In genomic region chr10:118603857-118604414, GRCm38 (mm10) we compare ENCODE assay signal across 25 mouse cellular contexts.
DNase-seq lines count a peak whose midpoint lies in the region; ATAC-seq and TF ChIP-seq lines count a peak whose summit lies in the region.
"Had no signal": no experiment of that assay in that cellular context is flagged by ENCODE, and none has a peak within 500 bp of the region (broad histone marks: within the 10 kb centered on the region; RNA-seq: fewer than 3 reads in every experiment).

No protein-coding gene starts in this region.

- 43% methylated on average over 13 of the region's 13 CpGs for WGBS in liver, embryonic 14.5 days (ENCODE audit: insufficient replicate concordance)

- H3K4me2 ChIP-seq in liver, embryonic 14.5 days (ENCODE audit: low read depth), result no peak overlapping the region
- H3K4me2 ChIP-seq: embryonic facial prominence, embryonic 15.5 days; forebrain, embryonic 13.5 days; hindbrain, embryonic 14.5 days; midbrain, embryonic 12.5 days; neural tube, embryonic 13.5 days had no signal

- H3K36me3 ChIP-seq in liver, embryonic 14.5 days (replicated peaks; ENCODE audit: control insufficient read depth, insufficient read depth, low read depth), result no peaks in the 10 kb centered on the region
- H3K36me3 ChIP-seq: embryonic facial prominence, embryonic 10.5 days; embryonic facial prominence, embryonic 15.5 days; heart, embryonic 10.5 days; midbrain, embryonic 12.5 days; neural tube, embryonic 13.5 days had no signal

- DNase-seq in ZHBTc4 (ENCODE audit: low read depth, low spot score), result peak; percentile 22
- DNase-seq in liver, embryonic 14.5 days (ENCODE audit: low read depth in 3 of 3, low spot score in 3 of 3), result peak in 1 of 3 experiments; percentile 14
- no peak for DNase-seq in left cerebral cortex, postnatal 25 days (ENCODE audit: low spot score in 2 of 2)
- DNase-seq in kidney, postnatal 4 days, result no peak
- DNase-seq: adrenal gland, postnatal 10 days; cerebellum, adult 8-10 months; cerebellum, postnatal 25 days; gastrocnemius, postnatal 10 days; heart, postnatal 4 days; kidney, adult 9 months; layer of hippocampus, adult 9-11 months; thymus, postnatal 4 days had no signal

- H3K9ac ChIP-seq in liver, embryonic 14.5 days (replicated peaks), result no peak overlapping the region
- H3K9ac ChIP-seq: embryonic facial prominence, embryonic 15.5 days; forebrain, embryonic 13.5 days; hindbrain, embryonic 14.5 days; midbrain, embryonic 12.5 days; neural tube, embryonic 13.5 days had no signal

- H3K27me3 ChIP-seq in liver, embryonic 14.5 days (ENCODE audit: control insufficient read depth, insufficient read depth, low read length), result no peaks in the 10 kb centered on the region
- H3K27me3 ChIP-seq: CH12.LX; embryonic facial prominence, embryonic 15.5 days; forebrain, embryonic 13.5 days; midbrain, embryonic 12.5 days; neural tube, embryonic 13.5 days had no signal

- no peak for TF ChIP-seq EP300 in liver, embryonic 14.5 days (IDR thresholded peaks at IDR 0.05; ENCODE audit: low read depth)

- no peak for TF ChIP-seq CTCF in liver, embryonic 14.5 days (IDR thresholded peaks at IDR 0.05; ENCODE audit: low read depth)

- intact Hi-C loops in left cerebral cortex, postnatal 25 days (cut with DNase I), result no loop called here

- no peak overlapping the region for H3K27ac ChIP-seq in liver, embryonic 14.5 days
- H3K27ac ChIP-seq: embryonic facial prominence, embryonic 10.5 days; embryonic facial prominence, embryonic 15.5 days; forebrain, embryonic 13.5 days; heart, embryonic 10.5 days; hindbrain, embryonic 14.5 days; macrophage; midbrain, embryonic 12.5 days; neural tube, embryonic 13.5 days had no signal

- H3K4me1 ChIP-seq in liver, embryonic 14.5 days (replicated peaks; ENCODE audit: control insufficient read depth in 2 of 2, insufficient read depth in 2 of 2, low read length in 1 of 2), result peaks cover 7 to 9% of the 10 kb centered on the region in 2 experiments; a peak in 3 of 4 replicates
- H3K4me1 ChIP-seq: embryonic facial prominence, embryonic 15.5 days; forebrain, embryonic 13.5 days; midbrain, embryonic 12.5 days; neural tube, embryonic 13.5 days had no signal

- H3K4me3 ChIP-seq in liver, embryonic 14.5 days (ENCODE audit: insufficient read depth in 1 of 2, low read depth in 2 of 2, low read length in 2 of 2), result no peak overlapping the region
- H3K4me3 ChIP-seq: embryonic facial prominence, embryonic 10.5 days; embryonic facial prominence, embryonic 15.5 days; forebrain, embryonic 13.5 days; heart, embryonic 10.5 days; midbrain, embryonic 12.5 days; neural tube, embryonic 13.5 days had no signal

- H3K9me3 ChIP-seq in liver, embryonic 14.5 days (ENCODE audit: control insufficient read depth, low read length), result no peaks in the 10 kb centered on the region
- H3K9me3 ChIP-seq: embryonic facial prominence, embryonic 10.5 days; embryonic facial prominence, embryonic 15.5 days; forebrain, embryonic 13.5 days; heart, embryonic 10.5 days; midbrain, embryonic 12.5 days; neural tube, embryonic 13.5 days had no signal

- peak; percentile 72 for ATAC-seq in granulocyte monocyte progenitor cell, adult 5-6 weeks (replicated peaks; ENCODE audit: poor library complexity, severe bottlenecking)
- ATAC-seq in liver, embryonic 14.5 days (ENCODE audit: insufficient read depth), result peak; percentile 59; the same call in 1 of the 2 replicates
- peak; percentile 43 for ATAC-seq in megakaryocyte progenitor cell, adult 5-6 weeks (replicated peaks; ENCODE audit: poor library complexity)
- no peak for ATAC-seq in cerebellum, adult (ENCODE audit: insufficient number of reproducible peaks, low FRiP score, low TSS enrichment)
- ATAC-seq: forebrain, embryonic 13.5 days; intestine, postnatal 0 days had no signal
